Mouse (Mus musculus) layer of hippocampus, postnatal 36 days (tissue): Measurements from ENCODE around the gene Celsr2. TPM values are rescaled to one million over a fixed set of nuclear protein-coding genes. Genes with fewer than 3 reads are reported as not detected.

Source experiments
- DNase-seq, 2 experiments: peaks; one replicate each; pipeline ENCODE4 v3.0.0; 2022
- total RNA-seq, 2 experiments: library from RNA; stranded (reverse); gene quantifications; 2 replicates each; pipeline ENCODE4 v1.2.3; 2021

The Celsr2 gene
- 100 to 1,000 TPM; 178 to 190 TPM for total RNA-seq

GRCm38 (mm10) chr3:108414857-108415830, at the start of gene Celsr2:
Celsr2 (minus strand) TSS chr3:108415552.
- peak; percentile 46 to 48 for DNase-seq

GRCm38 (mm10) chr3:108458866-108459265, 43.5 kb upstream of the Celsr2 start:
- no peak for DNase-seq

- DNase-seq: no peak
Measured at GRCm38 (mm10) chr3:108458380-108458779, 43.0 kb upstream of the Celsr2 start.

- no peak for DNase-seq
Measured at GRCm38 (mm10) chr3:108454172-108454571, 38.8 kb upstream of the Celsr2 start.

GRCm38 (mm10) chr3:108451969-108452368, 36.6 kb upstream of the Celsr2 start:
- DNase-seq: no peak

- DNase-seq: no peak
Measured at GRCm38 (mm10) chr3:108445366-108445705, 30.0 kb upstream of the Celsr2 start.

- peak; percentile 85 to 86 for DNase-seq
Measured at GRCm38 (mm10) chr3:108444698-108445365, 29.5 kb upstream of the Celsr2 start, which contains the start of gene Sars. Sars (minus strand) TSS chr3:108445209.

- peak in 1 of 2 experiments; percentile 25 for DNase-seq
Measured at GRCm38 (mm10) chr3:108444029-108444428, 28.7 kb upstream of the Celsr2 start.

GRCm38 (mm10) chr3:108436380-108436714, 21.0 kb upstream of the Celsr2 start:
- no peak for DNase-seq

- no peak for DNase-seq
Measured at GRCm38 (mm10) chr3:108435701-108436379, 20.5 kb upstream of the Celsr2 start.

- DNase-seq: no peak
Measured at GRCm38 (mm10) chr3:108433881-108434495, 18.6 kb upstream of the Celsr2 start.

- DNase-seq: no peak
Measured at GRCm38 (mm10) chr3:108433188-108433880, 18.0 kb upstream of the Celsr2 start.

GRCm38 (mm10) chr3:108432542-108433187, 17.3 kb upstream of the Celsr2 start:
- DNase-seq: no peak

GRCm38 (mm10) chr3:108425624-108426018, 10.3 kb upstream of the Celsr2 start:
- no peak for DNase-seq

- no peak for DNase-seq
Measured at GRCm38 (mm10) chr3:108424944-108425623, 9.7 kb upstream of the Celsr2 start.

- DNase-seq: peak; percentile 47 to 59
Measured at GRCm38 (mm10) chr3:108423844-108424801, 8.8 kb upstream of the Celsr2 start.

GRCm38 (mm10) chr3:108423006-108423405, 7.7 kb upstream of the Celsr2 start:
- no peak for DNase-seq

GRCm38 (mm10) chr3:108415831-108416223, 475 bp upstream of the Celsr2 start:
- DNase-seq: peak; percentile 83 to 84

GRCm38 (mm10) chr3:108413634-108414360, 1.6 kb downstream of the Celsr2 start:
- DNase-seq: no peak
